Mouse (Mus musculus) small intestine, adult 2 months (tissue): Measurements from ENCODE around the gene Nsl1. TPM values are rescaled to one million over a fixed set of nuclear protein-coding genes. Genes with fewer than 3 reads are reported as not detected.

Experiments used
- H3K27ac ChIP-seq: fragments of 200-500 bp; 2 replicates; pipeline ENCODE4 v1.5.1; 2012; ENCODE audit warnings: low read depth, low read length, control low read depth, inconsistent platforms; ENCODE audit not compliant: insufficient read depth
- H3K27me3 ChIP-seq: fragments of 200-500 bp; 2 replicates; pipeline ENCODE4 v1.6.1; 2012; ENCODE audit warnings: mild to moderate bottlenecking, moderate library complexity, low read length, inconsistent platforms; ENCODE audit not compliant: control insufficient read depth, insufficient read depth
- H3K36me3 ChIP-seq: fragments of 200-500 bp; 2 replicates; pipeline ENCODE4 v1.6.1; 2012; ENCODE audit warnings: mild to moderate bottlenecking, low read length, control low read depth, inconsistent platforms; ENCODE audit not compliant: control insufficient read depth, insufficient read depth
- H3K4me1 ChIP-seq: fragments of 200-500 bp; 2 replicates; pipeline ENCODE4 v1.6.1; 2012; ENCODE audit warnings: low read length, inconsistent platforms, mixed read lengths; ENCODE audit not compliant: control insufficient read depth, insufficient read depth, insufficient read length
- H3K4me3 ChIP-seq: fragments of 200-500 bp; 2 replicates; pipeline ENCODE4 v1.5.1; 2012; ENCODE audit warnings: low read depth, mild to moderate bottlenecking, control low read depth, inconsistent platforms, low read length, moderate library complexity
- CTCF ChIP-seq: fragments of 200-500 bp; IDR thresholded peaks from 2 replicates; pipeline ENCODE4 v1.5.1; 2012; ENCODE audit warnings: low read depth, mild to moderate bottlenecking, control low read depth, inconsistent platforms, low read length, moderate library complexity, mixed read lengths; ENCODE audit not compliant: insufficient replicate concordance, insufficient read length; ENCODE audit errors: extremely low read depth
- POLR2A ChIP-seq: fragments of 200-500 bp; IDR thresholded peaks from 2 replicates; pipeline ENCODE4 v1.6.1; 2012; ENCODE audit warnings: low read depth, mild to moderate bottlenecking, control low read depth, inconsistent platforms, low read length, moderate library complexity
- WGBS: fragments of 180-500 bp; shearing (Covaris S2); methylation state at CpG from one replicate; pipeline ENCODE4 v1.1.7; 2018; 5-methylcytosine and 5-hydroxymethylcytosine counted together
- polyA plus RNA-seq: library from polyadenylated mRNA; depleted of rRNA; stranded (reverse); fragments of >200 nt; gene quantifications from 2 replicates; pipeline ENCODE4 v1.2.3, GENCODE M21; 2012; rRNA removed

Gene Nsl1
- polyA plus RNA-seq, 1 experiment, result 1.4 TPM

DNA sequence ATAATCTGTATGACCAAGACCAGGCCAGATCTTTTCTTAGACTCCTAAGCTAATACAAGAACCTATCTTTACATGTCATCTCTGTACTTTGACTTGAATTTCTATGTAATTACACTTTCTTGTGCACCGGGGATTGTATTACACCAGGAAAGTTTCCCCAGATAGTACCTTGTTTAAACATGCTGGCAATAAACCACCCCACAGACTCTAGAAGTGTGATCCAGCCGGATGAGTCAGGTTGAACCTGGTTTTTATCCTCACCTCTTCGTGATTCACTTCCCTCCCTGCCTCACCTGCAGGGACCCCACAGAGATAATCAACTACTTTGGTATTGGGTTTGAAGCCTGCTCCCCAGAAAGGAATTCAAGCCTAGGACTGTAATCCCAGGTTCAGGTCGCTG, 72.6 kb downstream of the Nsl1 start:
- Histone ChIP-seq H3K4me3 (no peak overlapping the region), H3K27ac (no peak overlapping the region), H3K27me3 (no peaks in the 10 kb centered on the region), H3K36me3 (no peaks in the 10 kb centered on the region), H3K4me1 (no peaks in the 10 kb centered on the region)
- WGBS, result 24% methylated on average over 4 of the region's 4 CpGs
- TF ChIP-seq POLR2A (no peak), CTCF (no peak)

Other genes with a start within 250 kb of the Nsl1 start
- 2.2 and 7.1 TPM in 2 replicates for gene Rps6kc1, start 151.2 kb upstream of the Nsl1 start, polyA plus RNA-seq
- 6.7 and 19.6 TPM in 2 replicates for gene Angel2, start 137.9 kb upstream of the Nsl1 start, polyA plus RNA-seq
- 0.76 and 0.79 TPM in 2 replicates for gene Vash2, start 83.7 kb upstream of the Nsl1 start, polyA plus RNA-seq
- gene Flvcr1, start 36.9 kb upstream of the Nsl1 start, polyA plus RNA-seq, result 37.3 and 86.3 TPM in 2 replicates
- not detected in 2 replicates for gene Spata45, start 26.4 kb upstream of the Nsl1 start, polyA plus RNA-seq
- 0.65 and 2.0 TPM in 2 replicates for gene Tatdn3, start 80 bp upstream of the Nsl1 start, polyA plus RNA-seq
- gene Batf3, start 34.8 kb downstream of the Nsl1 start, polyA plus RNA-seq, result 5.7 and 11.5 TPM in 2 replicates
- not detected in 2 replicates for gene Fam71a, start 101.8 kb downstream of the Nsl1 start, polyA plus RNA-seq
- gene Atf3, start 155.0 kb downstream of the Nsl1 start, polyA plus RNA-seq, result 7.8 and 41.0 TPM in 2 replicates